Mouse (Mus musculus): ENCODE measurements around the gene Srebf1.

DNA sequence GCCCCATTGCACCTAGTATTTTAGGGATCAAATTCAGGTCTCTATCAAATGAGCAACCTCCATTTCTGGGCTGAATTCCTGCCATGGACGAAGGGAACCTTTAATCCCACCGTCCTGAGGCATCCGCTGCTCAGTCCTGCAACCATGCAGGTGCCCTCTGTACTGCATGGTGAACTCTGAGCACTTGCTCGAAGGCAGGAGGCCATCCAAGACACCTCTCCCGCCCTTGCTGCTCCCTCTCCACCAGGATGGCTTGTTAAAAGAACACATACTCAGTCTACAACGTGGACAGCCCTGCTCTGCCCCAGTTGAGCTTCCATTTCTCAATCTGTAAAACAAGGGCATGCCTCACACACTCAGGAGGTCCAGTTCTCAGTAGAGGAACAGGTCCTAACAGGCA is 14.2 kb downstream of the Srebf1 start:
- no peak for TF ChIP-seq CTCF (IDR thresholded peaks at IDR 0.05; ENCODE audit: low read depth, low read length)
- TF ChIP-seq POLR2A (IDR thresholded peaks at IDR 0.05; ENCODE audit: borderline replicate concordance, low read depth, low read length) = no peak

Data from bone marrow macrophage, adult 2 months (primary cell).